Mouse (Mus musculus): ENCODE measurements around the gene Ptpn11.

DNA sequence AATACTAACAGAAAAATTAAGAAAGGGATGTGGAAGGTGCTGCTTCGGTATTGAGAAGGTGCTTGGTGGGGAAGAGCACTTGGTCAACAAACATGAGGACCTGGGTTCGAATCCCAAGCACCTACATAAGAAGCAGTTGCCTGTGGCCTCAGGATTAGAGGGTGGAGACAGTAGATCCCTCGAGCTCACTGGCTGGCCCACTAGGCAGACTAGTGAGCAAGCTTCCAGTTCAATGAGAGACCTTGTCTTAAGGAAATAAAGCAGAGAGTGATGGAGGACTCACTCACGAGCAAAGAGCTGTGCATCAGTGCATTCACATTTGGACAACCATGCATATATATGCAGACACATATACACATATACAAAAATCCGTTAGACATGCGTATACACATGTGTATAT, 20.9 kb upstream of the Ptpn11 start:
- no peak for TF ChIP-seq GATA1 (IDR thresholded peaks at IDR 0.05; ENCODE audit: borderline replicate concordance, low read length)
- no peak for TF ChIP-seq FLI1 (IDR thresholded peaks at IDR 0.05; ENCODE audit: low read length)
